21 mouse cellular contexts compared by ENCODE assay signal in genomic region chr1:57341197-57341596, GRCm38 (mm10).
"Had no signal": no experiment of that assay in that cellular context is flagged by ENCODE, and none has a peak within 500 bp of the region (broad histone marks: within the 10 kb centered on the region; RNA-seq: fewer than 3 reads in every experiment).

No protein-coding gene starts in this region.

- H3K4me1 ChIP-seq: liver, embryonic 13.5 days; liver, embryonic 15.5 days; lung, embryonic 15.5 days; midbrain, embryonic 13.5 days; neural tube, embryonic 12.5 days had no signal

- DNase-seq: liver; liver, embryonic 13.5 days; liver, postnatal 0 days; lung, adult 2 months; lung, postnatal 14 days; lung, postnatal 36 days; retina, postnatal 1 day; right cerebral cortex, adult 18-20 months; right cerebral cortex, postnatal 25 days; right cerebral cortex, postnatal 4 days; spleen, adult 18-20 months; thymus, adult 2 months; thymus, postnatal 25 days had no signal

- ATAC-seq: liver, postnatal 0 days; lung, postnatal 0 days; midbrain, embryonic 13.5 days had no signal

- H3K4me2 ChIP-seq: liver, embryonic 13.5 days; liver, embryonic 15.5 days; lung, embryonic 15.5 days; midbrain, embryonic 11.5 days; midbrain, embryonic 13.5 days; neural tube, embryonic 12.5 days had no signal

- H3K36me3 ChIP-seq: liver, embryonic 13.5 days; liver, embryonic 15.5 days; lung, embryonic 15.5 days; midbrain, embryonic 13.5 days; neural tube, embryonic 12.5 days had no signal

- H3K27me3 ChIP-seq: liver, embryonic 13.5 days; liver, embryonic 15.5 days; lung, embryonic 15.5 days; neural tube, embryonic 12.5 days had no signal

- H3K4me3 ChIP-seq: liver, embryonic 13.5 days; liver, embryonic 15.5 days; lung, embryonic 15.5 days; megakaryocyte, embryonic 14.5 days; midbrain, embryonic 13.5 days; neural tube, embryonic 12.5 days had no signal

- H3K9ac ChIP-seq: liver, embryonic 13.5 days; liver, embryonic 15.5 days; liver, postnatal 0 days; lung, embryonic 15.5 days; midbrain, embryonic 13.5 days; neural tube, embryonic 12.5 days had no signal

- H3K9me3 ChIP-seq: liver, embryonic 13.5 days; liver, embryonic 15.5 days; lung, embryonic 15.5 days; megakaryocyte, embryonic 14.5 days; midbrain, embryonic 13.5 days; neural tube, embryonic 12.5 days had no signal

- H3K27ac ChIP-seq: liver, embryonic 13.5 days; liver, embryonic 15.5 days; lung, embryonic 15.5 days; macrophage; midbrain, embryonic 13.5 days; neural tube, embryonic 12.5 days had no signal
